In the genomic region with DNA sequence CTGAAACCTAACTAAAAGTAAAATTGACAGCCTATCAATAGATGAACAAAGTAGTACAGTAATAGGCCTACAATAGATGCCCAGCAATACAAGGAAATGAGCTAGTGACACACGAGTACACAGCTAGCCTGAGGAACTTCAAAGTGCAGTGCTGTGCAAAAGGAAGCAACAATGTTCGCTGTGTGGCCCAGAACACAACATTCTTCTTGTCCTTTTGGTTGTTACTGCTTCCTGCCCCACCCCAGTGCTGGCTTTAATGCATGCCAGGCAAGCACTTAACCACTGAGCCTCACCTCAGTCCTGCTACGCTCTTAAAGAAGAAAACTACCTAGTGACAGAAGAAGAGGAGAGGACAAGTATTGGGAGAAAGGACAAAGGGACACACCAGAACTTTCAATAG, we compare ENCODE assay signal across 13 mouse cellular contexts.
DNase-seq lines count a peak whose midpoint lies in the region; ATAC-seq and TF ChIP-seq lines count a peak whose summit lies in the region.
"Had no signal": no experiment of that assay in that cellular context is flagged by ENCODE, and none has a peak within 500 bp of the region (broad histone marks: within the 10 kb centered on the region; RNA-seq: fewer than 3 reads in every experiment).

No protein-coding gene starts in this region.

- no peaks in the 10 kb centered on the region for H3K9me3 ChIP-seq in kidney, embryonic 14.5 days (ENCODE audit: control insufficient read depth, low read length)
- no peaks in the 10 kb centered on the region for H3K9me3 ChIP-seq in hindbrain, embryonic 14.5 days (ENCODE audit: control insufficient read depth, low read length)
- H3K9me3 ChIP-seq in midbrain, postnatal 0 days (ENCODE audit: low read length) = no peaks in the 10 kb centered on the region
- H3K9me3 ChIP-seq in forebrain, embryonic 12.5 days = no peaks in the 10 kb centered on the region
- H3K9me3 ChIP-seq: hindbrain, embryonic 12.5 days; limb, embryonic 10.5 days had no signal

- no peaks in the 10 kb centered on the region for H3K4me1 ChIP-seq in kidney, embryonic 14.5 days (ENCODE audit: control insufficient read depth, insufficient read depth, low read length)
- no peaks in the 10 kb centered on the region for H3K4me1 ChIP-seq in hindbrain, embryonic 14.5 days (replicated peaks; ENCODE audit: control insufficient read depth, insufficient read depth, low read length)
- no peaks in the 10 kb centered on the region for H3K4me1 ChIP-seq in midbrain, postnatal 0 days (ENCODE audit: insufficient read depth, low read length)
- no peaks in the 10 kb centered on the region for H3K4me1 ChIP-seq in forebrain, embryonic 12.5 days
- H3K4me1 ChIP-seq: hindbrain, embryonic 12.5 days had no signal

- peaks cover 10% of the 10 kb centered on the region; the same call in 1 of the 2 replicates for H3K36me3 ChIP-seq in kidney, embryonic 14.5 days (ENCODE audit: control insufficient read depth, insufficient read depth, low read length)
- H3K36me3 ChIP-seq in hindbrain, embryonic 14.5 days (replicated peaks; ENCODE audit: control insufficient read depth, insufficient read depth) = peaks cover 54% of the 10 kb centered on the region
- H3K36me3 ChIP-seq in midbrain, postnatal 0 days (ENCODE audit: insufficient read depth, low read length) = peaks cover 24% of the 10 kb centered on the region
- peaks cover 24% of the 10 kb centered on the region for H3K36me3 ChIP-seq in forebrain, embryonic 12.5 days (replicated peaks)

- WGBS in kidney, embryonic 14.5 days = 64% methylated on average over 3 of the region's 3 CpGs
- WGBS in hindbrain, embryonic 14.5 days = 81% methylated on average over 3 of the region's 3 CpGs
- 83% methylated on average over 3 of the region's 3 CpGs for WGBS in midbrain, postnatal 0 days
- WGBS in forebrain, embryonic 12.5 days = 75% methylated on average over 3 of the region's 3 CpGs

- H3K4me2 ChIP-seq in kidney, embryonic 14.5 days (replicated peaks; ENCODE audit: low read depth, low read length) = no peak overlapping the region
- no peak overlapping the region for H3K4me2 ChIP-seq in hindbrain, embryonic 14.5 days (replicated peaks)
- no peak overlapping the region for H3K4me2 ChIP-seq in midbrain, postnatal 0 days (ENCODE audit: low read depth, low read length, poor library complexity, severe bottlenecking)
- H3K4me2 ChIP-seq in forebrain, embryonic 12.5 days = no peak overlapping the region
- H3K4me2 ChIP-seq: hindbrain, embryonic 12.5 days had no signal

- no peak for TF ChIP-seq CTCF in midbrain, postnatal 0 days (IDR thresholded peaks at IDR 0.05)

- no peak overlapping the region for H3K9ac ChIP-seq in kidney, embryonic 14.5 days (ENCODE audit: low read depth, low read length)
- H3K9ac ChIP-seq in hindbrain, embryonic 14.5 days = no peak overlapping the region
- no peak overlapping the region for H3K9ac ChIP-seq in midbrain, postnatal 0 days (replicated peaks; ENCODE audit: low read length, poor library complexity, severe bottlenecking)
- no peak overlapping the region for H3K9ac ChIP-seq in forebrain, embryonic 12.5 days
- H3K9ac ChIP-seq: hindbrain, embryonic 12.5 days; liver, postnatal 0 days had no signal

- no peak for DNase-seq in kidney, adult 9 months
- DNase-seq in CD4-positive helper T cell, adult 2 months (ENCODE audit: low read depth, low spot score) = peak; percentile 62
- DNase-seq in lung, postnatal 25 days (ENCODE audit: low spot score) = peak; percentile 75
- no peak for DNase-seq in hindbrain, embryonic 14.5 days (ENCODE audit: low spot score)
- no peak for DNase-seq in midbrain, postnatal 0 days (ENCODE audit: low spot score)
- DNase-seq: cerebellum, adult 9-10 months; liver, postnatal 0 days had no signal

- peak overlapping the region; percentile 42; the same call in 1 of the 2 replicates for H3K27ac ChIP-seq in kidney, embryonic 14.5 days (ENCODE audit: low read depth, low read length)
- no peak overlapping the region; the same call in 1 of the 2 replicates for H3K27ac ChIP-seq in hindbrain, embryonic 14.5 days
- H3K27ac ChIP-seq in midbrain, postnatal 0 days (ENCODE audit: low read depth, low read length) = no peak overlapping the region
- no peak overlapping the region for H3K27ac ChIP-seq in forebrain, embryonic 12.5 days
- H3K27ac ChIP-seq: hindbrain, embryonic 12.5 days; limb, embryonic 10.5 days had no signal

- no peaks in the 10 kb centered on the region for H3K27me3 ChIP-seq in kidney, embryonic 14.5 days (ENCODE audit: control insufficient read depth, insufficient read depth, low read length)
- H3K27me3 ChIP-seq in hindbrain, embryonic 14.5 days (ENCODE audit: control insufficient read depth, insufficient read depth, low read length) = no peaks in the 10 kb centered on the region
- no peaks in the 10 kb centered on the region for H3K27me3 ChIP-seq in midbrain, postnatal 0 days (ENCODE audit: insufficient read depth, low read length)
- no peaks in the 10 kb centered on the region for H3K27me3 ChIP-seq in forebrain, embryonic 12.5 days
- H3K27me3 ChIP-seq: hindbrain, embryonic 12.5 days had no signal

- H3K4me3 ChIP-seq in kidney, embryonic 14.5 days (ENCODE audit: low read length) = no peak overlapping the region
- no peak overlapping the region for H3K4me3 ChIP-seq in hindbrain, embryonic 14.5 days (replicated peaks; ENCODE audit: low read length)
- H3K4me3 ChIP-seq in midbrain, postnatal 0 days (ENCODE audit: low read depth, low read length) = no peak overlapping the region
- no peak overlapping the region for H3K4me3 ChIP-seq in forebrain, embryonic 12.5 days (replicated peaks)
- H3K4me3 ChIP-seq: hindbrain, embryonic 12.5 days; limb, embryonic 10.5 days; myocyte had no signal

- no peak for ATAC-seq in kidney, embryonic 14.5 days (ENCODE audit: low FRiP score, low TSS enrichment)
- ATAC-seq in activated CD4-positive, CD25-positive, alpha-beta regulatory T cell, adult 4 months = peak; percentile 89
- ATAC-seq in hindbrain, embryonic 14.5 days (ENCODE audit: low FRiP score) = no peak
- no peak for ATAC-seq in midbrain, postnatal 0 days (ENCODE audit: low FRiP score)
- ATAC-seq in forebrain, embryonic 12.5 days (ENCODE audit: low FRiP score) = no peak
- ATAC-seq: liver, postnatal 0 days had no signal

Comparison
In these comparisons a context has a peak if more than half of its experiments do, and no peak if none do; other contexts are left out.
1. DNase-seq: peak in CD4-positive helper T cell, adult 2 months (single experiment) and lung, postnatal 25 days (single experiment); none in kidney, adult 9 months (single experiment), hindbrain, embryonic 14.5 days (single experiment) and midbrain, postnatal 0 days (single experiment).